Mouse (Mus musculus) layer of hippocampus, postnatal 14 days (tissue): ENCODE measurements around the gene Serpina3g. TPM values are rescaled to one million over a fixed set of nuclear protein-coding genes. Genes with fewer than 3 reads are reported as not detected.
"Not testable (repeated sequence)": the region's sequence is repeated elsewhere in the genome, so short reads cannot be mapped to it uniquely, and the experiment has no call there.

ENCODE experiments used
- DNase-seq, 2 experiments: peaks; one replicate each; pipeline ENCODE4 v3.0.0; 2021 to 2022; ENCODE audit warnings: low spot score in 2 of 2, mixed read lengths in 1 of 2
- long read RNA-seq, 2 experiments: library from polyadenylated mRNA; stranded (forward); transcript quantifications; one replicate each; pipeline ENCODE4 v2.0.0; 2021
- total RNA-seq, 2 experiments: library from RNA; stranded (reverse); gene quantifications; 2 replicates each; pipeline ENCODE4 v1.2.3; 2021

Serpina3g gene
- total RNA-seq, result 1 to 10 TPM in 1 of 2 experiments, under 1 TPM in 1; 0.76 to 1.2 TPM
- long read RNA-seq, experiment 1, result 0 reads
- long read RNA-seq, experiment 2, partial matches to known transcripts, result 0 of 1 reads
- long read RNA-seq, experiment 2, other reads (novel, unspliced or antisense), result 1 of 1 reads

- DNase-seq, result no peak
Measured at GRCm38 (mm10) chr12:104235915-104236314, at the start of gene Serpina3g. TSS of gene Serpina3g (plus strand) at chr12:104236245.

GRCm38 (mm10) chr12:104189246-104189645, 46.8 kb upstream of the Serpina3g start:
- no peak for DNase-seq

GRCm38 (mm10) chr12:104190852-104191251, 45.2 kb upstream of the Serpina3g start:
- DNase-seq, result no peak

- DNase-seq, result no peak
Measured at GRCm38 (mm10) chr12:104209149-104209548, 26.9 kb upstream of the Serpina3g start.

GRCm38 (mm10) chr12:104209802-104210201, 26.2 kb upstream of the Serpina3g start:
- no peak for DNase-seq

- DNase-seq, result peak; percentile 17 to 33
Measured at GRCm38 (mm10) chr12:104213689-104214444, 22.2 kb upstream of the Serpina3g start.

GRCm38 (mm10) chr12:104214445-104214753, 21.6 kb upstream of the Serpina3g start, which contains the start of gene Serpina3f:
TSS of gene Serpina3f (plus strand) at chr12:104214544.
- DNase-seq, result no peak

- DNase-seq, result no peak
Measured at GRCm38 (mm10) chr12:104215249-104215648, 20.8 kb upstream of the Serpina3g start.

GRCm38 (mm10) chr12:104221616-104222015, 14.4 kb upstream of the Serpina3g start:
- DNase-seq, result no peak

- no peak for DNase-seq
Measured at GRCm38 (mm10) chr12:104223690-104224089, 12.4 kb upstream of the Serpina3g start.

- DNase-seq, result no peak
Measured at GRCm38 (mm10) chr12:104224598-104225300, 11.3 kb upstream of the Serpina3g start.

GRCm38 (mm10) chr12:104230762-104231161, 5.3 kb upstream of the Serpina3g start:
- DNase-seq, result no peak

GRCm38 (mm10) chr12:104238048-104238447, 2.0 kb downstream of the Serpina3g start:
- DNase-seq, result not testable (repeated sequence)

- no peak for DNase-seq
Measured at GRCm38 (mm10) chr12:104243307-104243706, 7.3 kb downstream of the Serpina3g start.

- DNase-seq, result peak; percentile 31 to 53
Measured at GRCm38 (mm10) chr12:104245092-104245491, 9.0 kb downstream of the Serpina3g start.

- DNase-seq, result peak; percentile 26 to 29
Measured at GRCm38 (mm10) chr12:104245595-104245994, 9.6 kb downstream of the Serpina3g start.

GRCm38 (mm10) chr12:104247553-104248002, 11.5 kb downstream of the Serpina3g start:
- DNase-seq, result peak in 1 of 2 experiments; percentile 26

- no peak for DNase-seq
Measured at GRCm38 (mm10) chr12:104248231-104248630, 12.2 kb downstream of the Serpina3g start.

- DNase-seq, result no peak
Measured at GRCm38 (mm10) chr12:104261041-104261440, 25.0 kb downstream of the Serpina3g start.

GRCm38 (mm10) chr12:104262863-104263262, 26.8 kb downstream of the Serpina3g start, which contains the start of gene Serpina3i:
TSS of gene Serpina3i (plus strand) at chr12:104263122.
- DNase-seq, result no peak

- DNase-seq, result no peak
Measured at GRCm38 (mm10) chr12:104266374-104266773, 30.3 kb downstream of the Serpina3g start.
